Mouse (Mus musculus): Measurements from ENCODE around the gene Cd163. TPM values are rescaled to one million over a fixed set of nuclear protein-coding genes. Genes with fewer than 3 reads are reported as not detected.

The Cd163 gene
- polyA plus RNA-seq, 1 experiment from 2014 or later, result 0.05 TPM

DNA sequence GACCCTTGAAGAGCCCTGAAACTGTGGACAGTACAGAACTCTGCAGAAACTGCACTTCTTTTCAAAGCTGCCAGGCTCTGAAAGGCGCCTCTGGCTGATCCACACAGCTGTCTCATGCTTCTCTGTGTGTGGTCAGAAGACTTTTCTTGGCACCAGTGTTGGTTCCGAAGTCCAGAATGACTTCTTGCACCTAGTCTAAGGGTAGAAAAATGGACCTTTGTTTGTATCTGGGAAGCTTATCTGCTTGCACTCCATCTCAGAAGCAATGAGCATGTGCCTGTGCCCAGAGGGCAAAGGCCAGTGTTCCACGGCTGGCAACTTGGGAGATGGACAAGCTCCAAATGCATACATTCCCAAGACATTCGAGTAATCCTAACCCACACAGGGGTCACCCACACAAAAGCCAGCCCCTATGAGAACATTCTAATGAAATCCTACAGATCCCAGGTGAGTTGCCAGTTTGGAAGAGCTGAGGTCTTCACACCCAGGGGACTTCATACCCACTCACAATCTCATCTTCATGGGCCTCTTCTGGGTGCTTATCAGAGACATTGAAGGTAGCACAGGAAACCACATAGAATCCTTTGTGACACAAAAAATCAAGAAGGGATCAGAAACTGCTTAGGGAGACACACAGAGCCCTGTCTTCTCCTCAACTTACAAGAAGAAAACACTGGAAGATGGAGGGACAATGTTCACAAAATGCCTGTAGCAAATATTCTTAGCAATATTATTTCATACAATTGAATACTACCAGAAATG lies 73.2 kb downstream of the Cd163 start:
- Histone ChIP-seq H3K4me3 (ENCODE audit: low read depth, low read length) (no peak overlapping the region), H3K4me2 (ENCODE audit: low read depth, low read length) (no peak overlapping the region), H3K9ac (replicated peaks; ENCODE audit: low read depth, low read length) (no peak overlapping the region), H3K27ac (ENCODE audit: low read depth, low read length) (no peak overlapping the region), H3K36me3 (ENCODE audit: control insufficient read depth, insufficient read depth, low read length) (no peaks in the 10 kb centered on the region), H3K4me1 (ENCODE audit: control insufficient read depth, insufficient read depth, low read length) (no peaks in the 10 kb centered on the region), H3K9me3 (ENCODE audit: control insufficient read depth, low read length) (no peaks in the 10 kb centered on the region), H3K27me3 (ENCODE audit: control insufficient read depth, insufficient read depth, low read length) (no peaks in the 10 kb centered on the region)
- WGBS, result 82% methylated on average over 4 of the region's 4 CpGs
- ATAC-seq (ENCODE audit: low read depth), result no peak

DNA sequence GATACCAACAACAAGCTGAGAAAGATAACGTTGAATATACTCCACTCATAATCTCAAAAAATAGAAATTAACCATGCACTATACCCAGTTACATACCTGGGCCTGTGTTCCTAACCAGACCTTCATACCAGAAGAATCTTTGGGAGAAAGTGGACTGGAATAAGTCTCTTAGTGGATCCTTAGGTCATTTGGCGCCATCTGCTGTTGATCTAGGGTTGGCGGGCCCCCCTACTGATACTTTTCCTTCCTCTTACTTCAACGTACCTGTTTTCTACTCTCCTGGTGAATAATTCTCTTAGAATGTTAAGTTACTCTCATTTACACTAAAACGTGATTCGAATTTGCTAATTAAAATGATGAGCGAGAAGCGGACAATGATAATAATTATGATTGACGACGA lies 74.9 kb downstream of the Cd163 start:
- Histone ChIP-seq H3K27ac (ENCODE audit: low read depth, low read length) (no peak overlapping the region), H3K36me3 (ENCODE audit: control insufficient read depth, insufficient read depth, low read length) (no peaks in the 10 kb centered on the region)
- ATAC-seq (ENCODE audit: low read depth), result no peak

More for the DNA sequence above, 74.9 kb downstream of the Cd163 start:
- Histone ChIP-seq H3K4me2 (ENCODE audit: low read depth, low read length) (no peak overlapping the region), H3K4me1 (ENCODE audit: control insufficient read depth, insufficient read depth, low read length) (no peaks in the 10 kb centered on the region), H3K27me3 (ENCODE audit: control insufficient read depth, insufficient read depth, low read length) (no peaks in the 10 kb centered on the region), H3K9ac (replicated peaks; ENCODE audit: low read depth, low read length) (no peak overlapping the region), H3K9me3 (ENCODE audit: control insufficient read depth, low read length) (no peaks in the 10 kb centered on the region), H3K4me3 (ENCODE audit: low read depth, low read length) (no peak overlapping the region)
- WGBS, result 35% methylated on average over 10 of the region's 10 CpGs

Other genes with a start within 250 kb of the Cd163 start
- gene Vmn2r27, start 72.8 kb upstream of the Cd163 start, polyA plus RNA-seq (2014; fragmentation: Nextera tagmentation; extraction: Ambion mirVana), result not detected in 2 replicates
- 50.1 and 63.8 TPM in 2 replicates for gene Pex5, start 110.4 kb downstream of the Cd163 start, polyA plus RNA-seq (2014; fragmentation: Nextera tagmentation; extraction: Ambion mirVana)
- gene Clstn3, start 160.1 kb downstream of the Cd163 start, polyA plus RNA-seq (2014; fragmentation: Nextera tagmentation; extraction: Ambion mirVana), result 90.4 and 96.1 TPM in 2 replicates
- 0.22 and 0.29 TPM in 2 replicates for gene C1rl, start 188.5 kb downstream of the Cd163 start, polyA plus RNA-seq (2014; fragmentation: Nextera tagmentation; extraction: Ambion mirVana)
- 0.11 and 0.33 TPM in 2 replicates for gene C1ra, start 207.7 kb downstream of the Cd163 start, polyA plus RNA-seq (2014; fragmentation: Nextera tagmentation; extraction: Ambion mirVana)
- 0.72 and 0.75 TPM in 2 replicates for gene C1s1, start 237.7 kb downstream of the Cd163 start, polyA plus RNA-seq (2014; fragmentation: Nextera tagmentation; extraction: Ambion mirVana)